Mouse (Mus musculus) urinary bladder, postnatal 10 days (tissue): Measurements from ENCODE around the gene Cyfip1.
A peak's percentile ranks its signal among the peaks of the same experiment; 100 is the strongest.

Source experiments
- DNase-seq: peaks from one replicate; pipeline ENCODE4 v3.0.0; 2022; ENCODE audit warnings: low spot score

The Cyfip1 gene

GRCm38 (mm10) chr7:55841445-55841844, at the start of gene Cyfip1:
Gene Cyfip1, plus strand, starts transcription at chr7:55841745.
- no peak for DNase-seq

GRCm38 (mm10) chr7:55792280-55792679, 49.3 kb upstream of the Cyfip1 start:
- DNase-seq = no peak

GRCm38 (mm10) chr7:55793236-55793951, 48.2 kb upstream of the Cyfip1 start:
- no peak for DNase-seq

GRCm38 (mm10) chr7:55793952-55794603, 47.5 kb upstream of the Cyfip1 start, which contains the start of gene Tubgcp5:
Gene Tubgcp5, plus strand, starts transcription at chr7:55794154.
- DNase-seq = peak; percentile 90

- no peak for DNase-seq
These were observed 41.6 kb upstream of the Cyfip1 start for GRCm38 (mm10) chr7:55799981-55800380.

GRCm38 (mm10) chr7:55809967-55810366, 31.6 kb upstream of the Cyfip1 start:
- DNase-seq = no peak

GRCm38 (mm10) chr7:55824468-55824867, 17.1 kb upstream of the Cyfip1 start:
- DNase-seq = no peak

GRCm38 (mm10) chr7:55827551-55827950, 14.0 kb upstream of the Cyfip1 start:
- DNase-seq = no peak

- no peak for DNase-seq
These were observed 4.7 kb upstream of the Cyfip1 start for GRCm38 (mm10) chr7:55836877-55837276.

- peak; percentile 71 for DNase-seq
These were observed 495 bp downstream of the Cyfip1 start for GRCm38 (mm10) chr7:55841977-55842503.

- DNase-seq = no peak
These were observed 1.1 kb downstream of the Cyfip1 start for GRCm38 (mm10) chr7:55842504-55843152.

- DNase-seq = no peak
These were observed 5.2 kb downstream of the Cyfip1 start for GRCm38 (mm10) chr7:55846606-55847312.

- DNase-seq = no peak
These were observed 8.5 kb downstream of the Cyfip1 start for GRCm38 (mm10) chr7:55849948-55850571.

GRCm38 (mm10) chr7:55852787-55853186, 11.2 kb downstream of the Cyfip1 start:
- no peak for DNase-seq

GRCm38 (mm10) chr7:55855597-55855996, 14.1 kb downstream of the Cyfip1 start:
- DNase-seq = no peak

- DNase-seq = no peak
These were observed 15.2 kb downstream of the Cyfip1 start for GRCm38 (mm10) chr7:55856741-55857140.

GRCm38 (mm10) chr7:55857729-55858128, 16.2 kb downstream of the Cyfip1 start:
- DNase-seq = no peak

GRCm38 (mm10) chr7:55858836-55859517, 17.4 kb downstream of the Cyfip1 start:
- no peak for DNase-seq

GRCm38 (mm10) chr7:55859518-55859872, 17.9 kb downstream of the Cyfip1 start:
- DNase-seq = no peak

GRCm38 (mm10) chr7:55859956-55860355, 18.4 kb downstream of the Cyfip1 start:
- DNase-seq = no peak

- DNase-seq = no peak
These were observed 19.6 kb downstream of the Cyfip1 start for GRCm38 (mm10) chr7:55861175-55861574.
